Mouse (Mus musculus): ENCODE measurements around the gene Notum. TPM values are rescaled to one million over a fixed set of nuclear protein-coding genes. Genes with fewer than 3 reads are reported as not detected.

Notum gene
- polyA plus RNA-seq (2015; fragmentation: Nextera tagmentation; extraction: Ambion mirVana): 4.3 and 7.2 TPM in 2 replicates

DNA sequence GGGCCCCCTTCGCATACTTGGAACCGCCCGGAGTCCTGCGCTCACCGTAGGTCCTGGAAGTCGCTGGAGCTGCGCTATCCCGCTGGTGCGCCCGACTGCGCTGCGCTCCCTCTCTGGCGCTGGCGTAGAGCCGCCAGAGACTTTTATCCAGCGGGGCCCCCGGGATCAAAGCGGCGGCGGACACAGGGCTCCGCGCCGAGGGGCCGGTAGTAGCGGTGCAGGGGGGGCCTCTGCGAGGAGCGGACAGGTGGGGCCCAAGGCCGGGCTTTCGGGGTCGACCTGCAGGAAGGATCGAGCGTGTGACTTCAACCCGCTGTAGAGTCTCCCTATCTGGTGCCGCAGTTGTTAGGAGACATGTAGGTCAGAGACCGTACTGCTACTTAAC is at the start of gene Notum:
Gene Notum, minus strand, starts transcription at position 100 of the 385 bp plus-strand sequence.
- WGBS: 2% methylated on average over 35 of the region's 35 CpGs
- H3K27me3 ChIP-seq: peaks cover 90% of the 10 kb centered on the region

GRCm38 (mm10) chr11:120710672-120711071 is 49.7 kb upstream of the Notum start:
- ATAC-seq (ENCODE audit: insufficient number of reproducible peaks, insufficient read depth, low FRiP score, low TSS enrichment, low read depth): no peak
- no peaks in the 10 kb centered on the region for H3K27me3 ChIP-seq
- H3K4me3 ChIP-seq: no peak overlapping the region
- H3K9ac ChIP-seq: no peak overlapping the region
- peaks cover 57% of the 10 kb centered on the region for H3K4me1 ChIP-seq
- peaks cover 31% of the 10 kb centered on the region for H3K36me3 ChIP-seq
- H3K9me3 ChIP-seq: no peaks in the 10 kb centered on the region
- H3K4me2 ChIP-seq: no peak overlapping the region
- peak overlapping the region; percentile 18; the same call in 1 of the 2 replicates for H3K27ac ChIP-seq
- 82% methylated on average over 5 of the region's 5 CpGs for WGBS

More for the DNA sequence above, at the start of gene Notum:
- Histone ChIP-seq H3K4me2 (peak within 1 kb of the TSS; percentile 78), H3K9ac (peak within 1 kb of the TSS; percentile 67), H3K36me3 (no peaks in the 10 kb centered on the region), H3K27ac (0 out of 2 replicates have a peak within 1 kb of the TSS, but pooled peaks have one; percentile 4), H3K4me1 (peaks cover 23% of the 10 kb centered on the region), H3K4me3 (peak within 1 kb of the TSS; percentile 51), H3K9me3 (no peaks in the 10 kb centered on the region)
- no peak for ATAC-seq (ENCODE audit: insufficient number of reproducible peaks, insufficient read depth, low FRiP score, low TSS enrichment, low read depth)

- no peak overlapping the region for H3K4me2 ChIP-seq
- WGBS: 60% methylated on average over 2 of the region's 2 CpGs
- no peak overlapping the region for H3K9ac ChIP-seq
- no peaks in the 10 kb centered on the region for H3K27me3 ChIP-seq
- H3K36me3 ChIP-seq: peaks cover 25% of the 10 kb centered on the region
- no peaks in the 10 kb centered on the region for H3K9me3 ChIP-seq
- no peak overlapping the region; the same call in 1 of the 2 replicates for H3K27ac ChIP-seq
- H3K4me3 ChIP-seq: no peak overlapping the region
- peaks cover 62% of the 10 kb centered on the region for H3K4me1 ChIP-seq
- no peak for ATAC-seq (ENCODE audit: insufficient number of reproducible peaks, insufficient read depth, low FRiP score, low TSS enrichment, low read depth)
These were observed 48.6 kb upstream of the Notum start for GRCm38 (mm10) chr11:120709551-120709950.

- no peak for ATAC-seq (ENCODE audit: insufficient number of reproducible peaks, insufficient read depth, low FRiP score, low TSS enrichment, low read depth)
- H3K9me3 ChIP-seq: no peaks in the 10 kb centered on the region
- peaks cover 35% of the 10 kb centered on the region for H3K36me3 ChIP-seq
- peaks cover 71% of the 10 kb centered on the region for H3K4me1 ChIP-seq
- 26% methylated on average over 5 of the region's 5 CpGs for WGBS
- no peaks in the 10 kb centered on the region for H3K27me3 ChIP-seq
- H3K9ac ChIP-seq: no peak overlapping the region
- no peak overlapping the region for H3K4me3 ChIP-seq
- H3K27ac ChIP-seq: peak overlapping the region; percentile 86
- H3K4me2 ChIP-seq: no peak overlapping the region
These were observed 47.0 kb upstream of the Notum start for GRCm38 (mm10) chr11:120707969-120708368.

GRCm38 (mm10) chr11:120707225-120707624 is 46.2 kb upstream of the Notum start:
- Histone ChIP-seq H3K4me2 (no peak overlapping the region; the same call in 1 of the 2 replicates), H3K36me3 (peaks cover 39% of the 10 kb centered on the region), H3K27ac (peak overlapping the region; percentile 86), H3K4me3 (no peak overlapping the region), H3K4me1 (peaks cover 64% of the 10 kb centered on the region), H3K9ac (no peak overlapping the region), H3K27me3 (no peaks in the 10 kb centered on the region), H3K9me3 (no peaks in the 10 kb centered on the region)
- no peak for ATAC-seq (ENCODE audit: insufficient number of reproducible peaks, insufficient read depth, low FRiP score, low TSS enrichment, low read depth)
- 9% methylated on average over 12 of the region's 12 CpGs for whole genome bisulfite sequencing

DNA sequence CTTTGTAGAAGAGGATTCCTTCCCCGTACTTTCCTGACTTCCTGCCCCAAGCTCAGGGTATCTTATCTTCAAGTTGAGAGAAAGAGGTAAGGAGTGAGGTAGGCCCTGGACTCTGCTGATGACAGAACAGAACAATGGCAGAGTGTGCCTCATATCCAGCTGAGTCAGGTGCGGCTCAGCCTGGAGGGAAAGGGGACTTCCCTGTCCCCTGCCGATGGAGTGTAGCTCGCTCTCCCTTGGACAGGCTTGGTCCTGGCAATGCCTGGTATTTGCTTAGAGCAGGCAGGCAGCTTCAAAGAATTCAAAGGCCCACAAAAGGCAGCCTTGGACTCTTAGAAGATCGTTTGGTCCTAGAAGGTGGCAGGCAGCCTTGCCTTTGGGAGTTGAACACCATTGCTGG is 45.1 kb upstream of the Notum start:
- peaks cover 59% of the 10 kb centered on the region for H3K4me1 ChIP-seq
- H3K36me3 ChIP-seq: peaks cover 44% of the 10 kb centered on the region
- H3K9ac ChIP-seq: 0 out of 2 replicates have a peak overlapping the region, but pooled peaks have one; percentile 40
- no peak overlapping the region for H3K4me3 ChIP-seq
- H3K27me3 ChIP-seq: no peaks in the 10 kb centered on the region
- ATAC-seq (ENCODE audit: insufficient number of reproducible peaks, insufficient read depth, low FRiP score, low TSS enrichment, low read depth): no peak
- H3K9me3 ChIP-seq: no peaks in the 10 kb centered on the region
- H3K27ac ChIP-seq: peak overlapping the region; percentile 86
- WGBS: 67% methylated on average over 5 of the region's 5 CpGs
- H3K4me2 ChIP-seq: no peak overlapping the region

- Histone ChIP-seq H3K27me3 (no peaks in the 10 kb centered on the region), H3K4me1 (peaks cover 62% of the 10 kb centered on the region), H3K27ac (peak overlapping the region; percentile 86), H3K4me3 (no peak overlapping the region), H3K9me3 (no peaks in the 10 kb centered on the region), H3K9ac (peak overlapping the region; percentile 64), H3K4me2 (peak overlapping the region; percentile 20; the same call in 1 of the 2 replicates), H3K36me3 (peaks cover 43% of the 10 kb centered on the region)
- WGBS: 16% methylated on average over 8 of the region's 8 CpGs
- no peak for ATAC-seq (ENCODE audit: insufficient number of reproducible peaks, insufficient read depth, low FRiP score, low TSS enrichment, low read depth)
These were observed 43.7 kb upstream of the Notum start for GRCm38 (mm10) chr11:120704486-120705325.

DNA sequence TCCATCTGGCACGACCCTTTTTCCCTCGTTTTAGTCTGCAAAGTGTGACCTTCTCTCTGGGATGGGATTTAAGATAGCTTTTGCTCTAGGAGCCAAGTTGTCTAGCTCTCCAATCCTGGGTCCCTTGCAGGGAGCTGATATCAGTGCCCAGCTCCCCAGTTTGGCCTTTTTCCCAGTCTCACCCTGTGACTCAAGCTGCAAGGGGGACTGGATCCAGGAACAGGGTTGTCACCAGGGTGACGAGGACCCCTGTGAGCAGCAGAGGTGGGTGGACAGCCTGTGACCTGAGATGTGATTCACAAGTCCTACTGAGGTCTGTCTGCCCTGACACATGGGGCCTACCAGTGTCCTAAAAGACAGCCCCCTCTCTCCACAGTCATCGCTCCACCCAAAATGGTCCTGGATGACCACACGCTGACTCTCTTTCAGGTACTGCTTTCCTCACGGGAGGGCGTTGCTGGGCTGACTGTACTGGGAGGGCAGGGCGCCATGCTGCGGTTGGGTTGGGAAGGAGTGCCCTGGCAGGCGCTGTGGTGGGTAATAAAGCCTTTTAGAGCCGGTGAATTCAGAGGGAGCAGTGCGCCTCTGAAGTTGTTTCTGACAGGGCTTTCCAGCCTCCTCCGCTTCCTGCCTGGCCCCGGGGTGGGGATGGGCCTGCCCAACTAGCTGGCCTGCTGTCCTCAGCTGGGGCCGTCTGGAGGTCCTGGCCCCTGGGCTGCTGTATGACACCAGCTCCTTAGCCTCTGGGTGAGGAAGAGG is 42.9 kb upstream of the Notum start:
- Histone ChIP-seq H3K9ac (peak overlapping the region; percentile 64), H3K36me3 (peaks cover 43% of the 10 kb centered on the region), H3K9me3 (no peaks in the 10 kb centered on the region), H3K27me3 (no peaks in the 10 kb centered on the region), H3K27ac (peak overlapping the region; percentile 86), H3K4me2 (no peak overlapping the region), H3K4me3 (no peak overlapping the region), H3K4me1 (peaks cover 59% of the 10 kb centered on the region)
- ATAC-seq (ENCODE audit: insufficient number of reproducible peaks, insufficient read depth, low FRiP score, low TSS enrichment, low read depth): no peak
- WGBS: 30% methylated on average over 15 of the region's 15 CpGs

GRCm38 (mm10) chr11:120697741-120698140 is 36.8 kb upstream of the Notum start:
- Histone ChIP-seq H3K36me3 (peaks cover 73% of the 10 kb centered on the region), H3K9me3 (no peaks in the 10 kb centered on the region), H3K9ac (no peak overlapping the region), H3K27ac (no peak overlapping the region), H3K27me3 (no peaks in the 10 kb centered on the region), H3K4me1 (peaks cover 24% of the 10 kb centered on the region), H3K4me2 (no peak overlapping the region), H3K4me3 (no peak overlapping the region)
- ATAC-seq (ENCODE audit: insufficient number of reproducible peaks, insufficient read depth, low FRiP score, low TSS enrichment, low read depth): no peak
- 54% methylated on average over 10 of the region's 10 CpGs for WGBS

- H3K27me3 ChIP-seq: no peaks in the 10 kb centered on the region
- H3K36me3 ChIP-seq: peaks cover 76% of the 10 kb centered on the region
- 90% methylated on average over 6 of the region's 6 CpGs for WGBS
- no peak overlapping the region for H3K27ac ChIP-seq
- H3K4me1 ChIP-seq: peaks cover 24% of the 10 kb centered on the region
- no peak overlapping the region for H3K4me3 ChIP-seq
- H3K9ac ChIP-seq: no peak overlapping the region
- no peak overlapping the region for H3K4me2 ChIP-seq
- no peak for ATAC-seq (ENCODE audit: insufficient number of reproducible peaks, insufficient read depth, low FRiP score, low TSS enrichment, low read depth)
- no peaks in the 10 kb centered on the region for H3K9me3 ChIP-seq
These were observed 35.6 kb upstream of the Notum start for GRCm38 (mm10) chr11:120696568-120696967.

DNA sequence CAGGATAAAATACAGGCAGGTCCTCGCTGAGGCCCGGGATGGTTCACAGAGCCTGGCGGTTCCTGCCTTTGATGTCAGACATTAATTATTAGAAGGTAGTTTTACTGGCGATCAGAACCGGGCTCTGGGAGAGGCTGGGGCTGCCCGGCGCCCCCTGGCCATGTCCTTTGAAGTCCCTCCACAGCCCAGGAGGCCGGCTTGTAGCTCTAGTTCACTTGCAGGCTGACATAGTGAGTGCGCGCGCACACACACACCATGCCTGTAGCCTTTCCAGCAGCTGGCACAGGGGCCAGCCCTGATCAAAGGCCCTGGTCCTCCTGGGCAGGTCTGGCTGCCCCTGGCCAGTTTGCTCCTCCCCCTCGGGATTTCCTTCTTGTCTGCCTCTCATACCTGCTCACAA is 34.7 kb upstream of the Notum start:
- Histone ChIP-seq H3K9me3 (no peaks in the 10 kb centered on the region), H3K27me3 (no peaks in the 10 kb centered on the region), H3K4me3 (no peak overlapping the region), H3K9ac (peak overlapping the region; percentile 41; the same call in 1 of the 2 replicates), H3K4me2 (0 out of 2 replicates have a peak overlapping the region, but pooled peaks have one; percentile 16), H3K36me3 (peaks cover 73% of the 10 kb centered on the region), H3K27ac (peak overlapping the region; percentile 70), H3K4me1 (peaks cover 24% of the 10 kb centered on the region)
- no peak for ATAC-seq (ENCODE audit: insufficient number of reproducible peaks, insufficient read depth, low FRiP score, low TSS enrichment, low read depth)
- WGBS: 33% methylated on average over 12 of the region's 12 CpGs

Measured in embryonic facial prominence, embryonic 13.5 days (tissue).